Mouse (Mus musculus): ENCODE results near the gene Zfp781. TPM values are rescaled to one million over a fixed set of nuclear protein-coding genes. Genes with fewer than 3 reads are reported as not detected.
A peak's percentile ranks its signal among the peaks of the same experiment; 100 is the strongest.
"Not testable (repeated sequence)": the region's sequence is repeated elsewhere in the genome, so short reads cannot be mapped to it uniquely, and the experiment has no call there.

Gene Zfp781
- polyA plus RNA-seq (2016; fragmentation: Nextera tagmentation; extraction: Ambion mirVana): 1.5 and 2.1 TPM in 2 replicates

DNA sequence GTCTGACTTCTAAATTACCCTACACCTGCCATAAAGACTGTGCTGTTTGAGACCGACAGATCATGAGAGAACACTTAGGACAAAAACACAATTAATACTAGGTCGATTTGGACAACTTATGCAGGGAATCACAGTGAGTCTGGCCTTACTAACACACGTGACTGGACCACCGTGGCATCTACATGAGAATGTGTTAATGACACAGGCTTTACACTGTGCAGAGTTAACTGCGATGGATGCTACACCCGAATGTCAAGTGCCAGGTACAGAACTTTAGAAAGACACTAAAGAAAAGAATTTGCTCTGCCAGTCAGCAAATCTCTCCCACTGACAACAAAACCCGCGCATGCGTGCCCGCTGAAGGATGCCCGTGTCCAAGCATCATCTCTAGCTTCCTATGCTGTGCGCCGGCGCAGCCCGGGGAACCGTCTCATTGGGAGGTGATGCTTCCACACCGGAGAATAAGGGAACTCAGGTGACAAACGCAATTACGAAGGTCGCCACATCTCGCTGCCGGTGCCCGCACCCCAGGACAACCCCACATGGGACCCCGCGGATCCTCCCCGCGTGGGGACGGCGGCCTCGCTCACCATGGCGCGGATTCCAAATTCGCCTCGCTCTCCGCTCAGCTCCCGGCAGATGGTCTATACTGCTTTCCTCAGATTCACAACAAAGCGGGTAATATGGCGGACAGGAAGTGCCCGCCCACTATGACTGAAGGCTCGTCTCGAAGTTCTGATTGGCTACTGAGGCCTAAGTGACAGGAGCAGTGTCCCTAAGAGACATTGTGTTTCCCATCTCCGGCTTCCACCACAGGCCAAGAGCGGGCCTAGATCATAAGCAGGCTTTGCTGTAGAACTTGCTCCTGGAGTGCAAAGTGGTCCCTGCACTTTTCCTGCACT is at the start of gene Zfp781:
Zfp781 (minus strand) TSS at position 639 of the 902 bp plus-strand sequence.
- WGBS: no CpG with 5 or more reads among the region's 43 CpGs
- not testable (repeated sequence) for H3K27me3 ChIP-seq (replicated peaks); H3K4me1 ChIP-seq (replicated peaks); H3K9ac ChIP-seq; H3K27ac ChIP-seq (ENCODE audit: poor library complexity, severe bottlenecking); H3K4me3 ChIP-seq; H3K36me3 ChIP-seq; H3K4me2 ChIP-seq; H3K9me3 ChIP-seq (replicated peaks)
- peak; percentile 93 for ATAC-seq (ENCODE audit: insufficient number of reproducible peaks, low FRiP score)

DNA sequence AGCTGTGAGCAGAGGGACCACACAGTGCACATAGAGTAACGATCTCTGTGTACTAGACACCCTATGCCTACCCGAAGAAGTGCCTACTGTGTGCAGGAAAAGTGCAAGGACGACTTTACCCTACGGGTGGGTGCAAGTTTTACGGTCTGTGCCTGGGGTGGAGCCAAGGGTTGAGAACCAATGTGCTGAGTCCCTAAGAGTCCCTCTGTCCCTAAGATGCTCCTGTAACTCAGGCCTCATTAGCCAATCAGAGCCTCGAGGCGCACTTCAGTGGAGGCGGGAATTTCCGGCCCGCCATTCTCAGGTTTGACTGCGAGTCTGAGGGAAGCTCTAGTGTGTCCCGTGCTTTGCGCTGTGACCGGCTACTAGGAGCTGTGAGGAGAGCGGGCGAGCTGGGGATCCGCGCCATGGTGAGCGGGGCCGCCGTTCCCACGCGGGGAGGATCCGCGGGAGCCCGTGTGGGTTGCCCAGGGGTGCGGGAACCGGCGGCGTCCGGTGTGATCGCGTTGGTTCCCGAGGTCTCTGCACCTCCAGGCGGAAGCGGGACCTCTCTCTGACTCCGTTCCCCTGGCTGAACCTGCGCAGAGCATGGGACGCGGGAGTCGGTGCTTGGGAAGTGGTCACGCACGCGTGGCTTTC is 48.2 kb upstream of the Zfp781 start:
- not testable (repeated sequence) for H3K4me3 ChIP-seq; ATAC-seq (ENCODE audit: insufficient number of reproducible peaks, low FRiP score); H3K4me2 ChIP-seq; H3K27ac ChIP-seq (ENCODE audit: poor library complexity, severe bottlenecking); H3K9me3 ChIP-seq (replicated peaks); H3K27me3 ChIP-seq (replicated peaks); H3K36me3 ChIP-seq; H3K4me1 ChIP-seq (replicated peaks); H3K9ac ChIP-seq
- WGBS: no CpG with 5 or more reads among the region's 44 CpGs

DNA sequence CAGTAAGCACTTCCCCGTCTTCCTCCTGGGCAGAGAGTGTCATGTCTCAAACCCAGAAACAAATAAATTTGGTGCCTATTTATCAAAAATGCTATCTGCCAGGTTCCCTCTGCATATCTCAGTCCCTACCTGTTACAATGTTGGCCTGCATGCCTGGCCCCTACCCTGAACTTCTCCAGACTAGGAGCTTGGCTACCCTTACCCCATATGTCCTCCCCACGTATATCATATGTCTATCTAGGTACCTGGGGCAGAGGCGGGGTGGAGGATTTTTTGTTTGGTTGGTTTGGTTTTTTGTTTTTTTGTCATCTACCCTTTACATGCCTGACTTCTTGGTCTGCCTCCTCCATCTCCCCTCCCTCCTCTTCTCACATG is 451 bp upstream of the Zfp781 start:
- not testable (repeated sequence) for H3K9me3 ChIP-seq (replicated peaks); H3K27me3 ChIP-seq (replicated peaks); H3K4me2 ChIP-seq; H3K27ac ChIP-seq (ENCODE audit: poor library complexity, severe bottlenecking); H3K36me3 ChIP-seq; H3K4me3 ChIP-seq; H3K9ac ChIP-seq; H3K4me1 ChIP-seq (replicated peaks)
- no CpG with 5 or more reads among the region's 3 CpGs for WGBS
- peak; percentile 29; the same call in 1 of the 2 replicates for ATAC-seq (ENCODE audit: insufficient number of reproducible peaks, low FRiP score)

DNA sequence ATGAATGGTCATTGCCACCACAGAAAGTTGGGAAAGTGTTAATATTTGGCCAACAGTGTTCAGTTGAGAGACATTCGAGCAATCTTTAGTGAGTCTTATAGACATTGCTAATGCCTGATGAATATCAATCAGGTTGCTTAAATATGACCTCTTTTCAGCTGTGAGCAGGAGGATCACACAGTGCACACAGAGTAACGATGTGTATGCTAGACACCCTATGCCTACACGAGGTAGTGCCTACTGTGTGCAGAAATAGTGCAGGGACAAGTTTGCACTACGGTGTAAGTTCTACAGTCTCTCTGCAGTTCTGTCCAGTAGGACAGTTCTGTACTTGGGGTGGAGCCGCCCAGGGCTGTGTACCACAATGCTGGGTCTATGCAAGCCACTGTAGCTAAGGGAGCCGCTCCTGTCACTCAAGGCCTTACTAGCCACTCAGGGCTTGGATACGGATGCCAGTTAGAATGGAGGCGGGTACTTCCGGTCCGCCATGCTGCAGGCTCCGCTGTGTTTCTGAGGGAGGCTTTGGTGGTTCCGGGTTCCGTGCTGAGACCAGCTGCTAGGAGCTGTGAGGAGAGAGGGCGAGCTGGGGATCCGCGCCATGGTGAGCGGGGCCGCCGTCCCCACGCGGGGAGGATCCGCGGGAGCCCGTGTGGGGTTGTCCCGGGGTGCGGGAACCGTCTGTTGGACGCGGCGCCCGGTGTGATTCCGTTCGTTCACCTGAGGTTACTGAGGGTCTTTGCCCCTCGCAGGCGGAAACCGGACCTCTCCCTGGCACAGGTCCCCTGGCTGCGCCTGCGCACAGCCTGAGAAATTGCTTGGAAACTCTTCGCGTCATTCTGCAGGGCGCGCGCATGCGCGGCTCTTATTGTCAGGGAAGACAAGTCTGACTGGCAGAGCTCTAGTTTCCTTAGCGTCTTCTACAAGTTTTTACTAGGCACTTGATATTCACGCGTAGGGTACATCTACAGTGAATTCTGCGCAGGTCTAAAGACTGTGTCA is 66.6 kb downstream of the Zfp781 start, which contains the start of gene Gm32687:
Gm32687 (plus strand) TSS at position 526 of the 999 bp plus-strand sequence.
- not testable (repeated sequence) for H3K4me3 ChIP-seq; H3K36me3 ChIP-seq; H3K4me2 ChIP-seq; H3K27me3 ChIP-seq (replicated peaks); H3K27ac ChIP-seq (ENCODE audit: poor library complexity, severe bottlenecking); H3K4me1 ChIP-seq (replicated peaks); H3K9me3 ChIP-seq (replicated peaks); H3K9ac ChIP-seq
- 35% methylated on average over 6 of the region's 49 CpGs for WGBS
- peak; percentile 99 for ATAC-seq (ENCODE audit: insufficient number of reproducible peaks, low FRiP score)

Other genes starting within 250 kb of the Zfp781 start
- 10.3 and 11.5 TPM in 2 replicates for gene Zfp433, start 225.7 kb downstream of the Zfp781 start, polyA plus RNA-seq (2016; fragmentation: Nextera tagmentation; extraction: Ambion mirVana)
- gene Gm3055, start 159.3 kb downstream of the Zfp781 start, polyA plus RNA-seq (2016; fragmentation: Nextera tagmentation; extraction: Ambion mirVana): 3.9 and 4.5 TPM in 2 replicates
- gene Gm4767, start 118.3 kb downstream of the Zfp781 start, polyA plus RNA-seq (2016; fragmentation: Nextera tagmentation; extraction: Ambion mirVana): 1.7 TPM in 2 replicates
- gene Gm32687, start 66.5 kb downstream of the Zfp781 start, polyA plus RNA-seq (2016; fragmentation: Nextera tagmentation; extraction: Ambion mirVana): 4.8 and 6.7 TPM in 2 replicates
- 9.8 TPM in 2 replicates for gene Zfp873, start 117.6 kb upstream of the Zfp781 start, polyA plus RNA-seq (2016; fragmentation: Nextera tagmentation; extraction: Ambion mirVana)
- 2.7 and 3.0 TPM in 2 replicates for gene BC024063, start 152.9 kb upstream of the Zfp781 start, polyA plus RNA-seq (2016; fragmentation: Nextera tagmentation; extraction: Ambion mirVana)
- 4.4 and 4.5 TPM in 2 replicates for gene AU041133, start 197.5 kb upstream of the Zfp781 start, polyA plus RNA-seq (2016; fragmentation: Nextera tagmentation; extraction: Ambion mirVana)

All from heart, embryonic 12.5 days (tissue).